Mouse (Mus musculus): ENCODE data around the gene Slc22a29.
"Not testable (repeated sequence)": the region's sequence is repeated elsewhere in the genome, so short reads cannot be mapped to it uniquely, and the experiment has no call there.

Gene Slc22a29

GRCm38 (mm10) chr19:8218800-8219199 is at the start of gene Slc22a29:
Gene Slc22a29, minus strand, starts transcription at chr19:8218900.
- DNase-seq, result no peak

GRCm38 (mm10) chr19:8265324-8265723 is 46.6 kb upstream of the Slc22a29 start:
- DNase-seq, result no peak

GRCm38 (mm10) chr19:8252705-8253037 is 34.0 kb upstream of the Slc22a29 start:
- no peak for DNase-seq

- peak; percentile 14 for DNase-seq
Measured at GRCm38 (mm10) chr19:8251896-8252704, 33.4 kb upstream of the Slc22a29 start.

- DNase-seq, result no peak
Measured at GRCm38 (mm10) chr19:8228916-8229315, 10.2 kb upstream of the Slc22a29 start.

- DNase-seq, result no peak
Measured at GRCm38 (mm10) chr19:8148787-8149523, 69.7 kb downstream of the Slc22a29 start.

GRCm38 (mm10) chr19:8142716-8143115 is 76.0 kb downstream of the Slc22a29 start:
- DNase-seq, result not testable (repeated sequence)

GRCm38 (mm10) chr19:8134127-8134841 is 84.4 kb downstream of the Slc22a29 start:
- DNase-seq, result not testable (repeated sequence)

- DNase-seq, result not testable (repeated sequence)
Measured at GRCm38 (mm10) chr19:8131881-8132280, 86.8 kb downstream of the Slc22a29 start, which contains the start of gene Slc22a28. Gene Slc22a28, minus strand, starts transcription at chr19:8131982.

Data from cerebellum, adult 11-12 months (tissue).